Mouse (Mus musculus): ENCODE data around the gene Enox1. TPM values are rescaled to one million over a fixed set of nuclear protein-coding genes. Genes with fewer than 3 reads are reported as not detected.

Gene Enox1
- polyA plus RNA-seq, 1 experiment from 2014 or later, result 7.4 TPM

DNA sequence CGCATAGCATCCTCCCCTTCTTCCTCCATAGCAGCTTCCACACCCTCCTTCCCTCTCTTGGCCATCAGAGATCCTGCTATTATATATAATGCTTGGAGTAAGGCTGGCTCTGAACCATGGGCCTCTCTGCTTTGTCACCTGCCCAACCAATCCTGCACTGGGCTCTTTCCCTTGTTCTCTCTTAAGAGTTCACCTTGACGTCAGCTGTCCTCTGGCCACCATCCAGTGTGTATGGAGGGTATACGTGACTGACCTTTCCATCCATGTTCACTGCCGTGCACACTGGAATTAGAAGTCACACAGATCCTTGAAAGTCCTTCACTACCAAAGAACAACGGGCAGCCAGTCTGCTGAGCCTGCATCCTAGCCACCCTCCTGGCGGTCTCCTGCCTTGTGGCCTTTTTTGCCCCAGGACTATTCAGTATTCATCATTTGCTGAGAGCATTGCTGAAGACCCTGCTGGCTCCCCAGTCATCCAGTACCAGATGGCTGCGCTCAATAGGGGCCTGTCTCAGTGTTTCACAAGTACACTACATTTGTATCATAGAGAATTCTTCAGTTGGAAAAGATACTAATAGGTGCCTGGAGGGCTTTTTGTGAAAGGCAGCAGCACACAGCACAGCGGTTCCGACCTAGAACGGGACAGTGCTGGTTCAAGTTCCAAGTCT is 526.5 kb downstream of the Enox1 start:
- no peak overlapping the region for H3K4me2 ChIP-seq (replicated peaks; ENCODE audit: low read depth, low read length)
- no peak overlapping the region for H3K4me3 ChIP-seq (ENCODE audit: low read depth, low read length)
- no peak for ATAC-seq (ENCODE audit: insufficient number of reproducible peaks, insufficient read depth, low FRiP score, low read depth)
- no peaks in the 10 kb centered on the region for H3K4me1 ChIP-seq (ENCODE audit: control insufficient read depth, insufficient read depth, low read length)
- H3K27ac ChIP-seq (ENCODE audit: low read length), result no peak overlapping the region
- H3K27me3 ChIP-seq (ENCODE audit: control insufficient read depth, insufficient read depth, low read length), result no peaks in the 10 kb centered on the region
- H3K36me3 ChIP-seq (ENCODE audit: control insufficient read depth, insufficient read depth, low read length), result no peaks in the 10 kb centered on the region
- H3K9ac ChIP-seq (replicated peaks; ENCODE audit: low read depth, low read length), result no peak overlapping the region
- H3K9me3 ChIP-seq (ENCODE audit: control insufficient read depth, low read depth, low read length), result no peaks in the 10 kb centered on the region
- WGBS, result 91% methylated on average over 10 of the region's 10 CpGs

DNA sequence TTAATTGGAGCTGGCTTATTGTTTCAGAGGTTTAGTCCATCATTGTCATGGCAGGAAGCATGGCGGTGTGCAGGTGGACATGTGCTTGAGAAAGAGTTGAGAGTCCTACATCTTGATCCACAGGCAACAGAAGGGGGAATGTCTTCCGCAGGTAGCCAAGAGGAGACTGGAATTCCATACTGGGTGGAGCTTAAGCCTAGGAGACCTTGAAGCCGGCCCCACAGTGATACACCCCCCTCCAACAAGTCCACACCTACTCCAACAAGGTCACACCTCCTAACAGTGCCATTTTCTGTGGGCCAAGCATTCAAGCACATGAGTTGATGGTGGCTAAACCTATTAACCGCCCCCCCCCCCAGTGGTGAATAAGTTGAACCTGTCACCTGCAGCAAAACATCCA is 533.3 kb downstream of the Enox1 start:
- no peaks in the 10 kb centered on the region for H3K36me3 ChIP-seq (ENCODE audit: control insufficient read depth, insufficient read depth, low read length)
- no peak overlapping the region for H3K4me2 ChIP-seq (replicated peaks; ENCODE audit: low read depth, low read length)
- H3K9ac ChIP-seq (replicated peaks; ENCODE audit: low read depth, low read length), result no peak overlapping the region
- H3K4me1 ChIP-seq (ENCODE audit: control insufficient read depth, insufficient read depth, low read length), result no peaks in the 10 kb centered on the region
- no peaks in the 10 kb centered on the region for H3K9me3 ChIP-seq (ENCODE audit: control insufficient read depth, low read depth, low read length)
- WGBS, result 85% methylated on average over 4 of the region's 4 CpGs
- no peaks in the 10 kb centered on the region for H3K27me3 ChIP-seq (ENCODE audit: control insufficient read depth, insufficient read depth, low read length)
- ATAC-seq (ENCODE audit: insufficient number of reproducible peaks, insufficient read depth, low FRiP score, low read depth), result no peak
- no peak overlapping the region for H3K27ac ChIP-seq (ENCODE audit: low read length)
- H3K4me3 ChIP-seq (ENCODE audit: low read depth, low read length), result no peak overlapping the region

DNA sequence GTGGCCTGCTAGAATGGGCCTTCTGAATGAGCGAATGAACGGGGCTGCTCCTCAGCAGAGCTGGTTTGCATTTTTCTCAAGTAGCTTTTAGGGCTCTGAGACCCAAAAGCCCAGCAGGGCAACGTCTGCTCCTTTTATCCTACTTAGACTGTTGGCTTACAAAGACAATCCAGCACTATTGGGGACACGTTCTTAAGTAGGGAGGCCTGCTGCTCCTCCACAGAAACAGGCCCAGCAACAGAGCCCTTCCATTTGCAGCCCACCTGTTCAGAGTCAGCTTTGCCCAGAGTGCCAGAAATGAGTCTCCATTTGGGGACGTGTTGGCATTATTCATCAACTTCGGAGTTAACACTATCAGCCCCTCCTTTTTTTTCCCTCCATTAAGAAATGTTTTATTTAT is 548.4 kb downstream of the Enox1 start:
- WGBS, result 73% methylated on average over 6 of the region's 6 CpGs
- no peak overlapping the region for H3K27ac ChIP-seq (ENCODE audit: low read length)
- H3K4me3 ChIP-seq (ENCODE audit: low read depth, low read length), result no peak overlapping the region
- no peaks in the 10 kb centered on the region for H3K4me1 ChIP-seq (ENCODE audit: control insufficient read depth, insufficient read depth, low read length)
- H3K27me3 ChIP-seq (ENCODE audit: control insufficient read depth, insufficient read depth, low read length), result no peaks in the 10 kb centered on the region
- no peak overlapping the region for H3K4me2 ChIP-seq (replicated peaks; ENCODE audit: low read depth, low read length)
- H3K36me3 ChIP-seq (ENCODE audit: control insufficient read depth, insufficient read depth, low read length), result no peaks in the 10 kb centered on the region
- no peak overlapping the region for H3K9ac ChIP-seq (replicated peaks; ENCODE audit: low read depth, low read length)
- H3K9me3 ChIP-seq (ENCODE audit: control insufficient read depth, low read depth, low read length), result no peaks in the 10 kb centered on the region
- ATAC-seq (ENCODE audit: insufficient number of reproducible peaks, insufficient read depth, low FRiP score, low read depth), result no peak

DNA sequence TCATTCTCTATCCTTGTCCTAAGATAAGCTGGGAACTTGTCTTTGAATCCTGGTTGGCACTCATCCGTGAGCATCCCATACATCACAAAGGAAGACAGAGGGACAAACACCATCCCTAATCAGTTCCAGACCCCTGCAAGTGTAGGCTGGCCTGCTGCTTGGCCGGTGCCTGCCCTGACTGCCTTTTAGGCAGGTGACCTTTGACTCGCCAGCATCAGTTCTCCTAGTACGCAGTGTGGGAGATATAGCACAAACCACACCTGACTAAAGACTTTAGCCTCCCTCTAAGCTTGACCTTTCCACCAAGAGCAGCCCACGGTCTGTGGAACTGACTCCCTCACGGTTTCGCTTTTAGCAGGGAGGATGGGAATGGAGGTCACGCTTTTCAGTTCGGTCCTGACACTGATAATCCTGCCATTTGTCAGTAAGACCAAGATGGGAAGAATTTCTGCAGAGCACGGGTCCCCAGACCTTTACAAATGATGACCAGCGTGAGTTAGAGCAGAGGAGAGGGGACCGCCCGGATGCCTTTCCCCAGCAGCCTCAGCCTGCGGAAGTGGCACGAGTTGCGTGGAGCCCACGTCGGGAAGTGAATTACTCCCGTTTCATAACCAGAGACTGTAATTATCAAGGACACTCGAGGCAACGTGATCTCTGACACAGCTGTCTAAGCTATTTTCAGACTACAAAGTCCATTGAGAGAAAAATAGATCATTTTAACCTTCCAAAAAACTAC is 550.1 kb downstream of the Enox1 start:
- ATAC-seq (ENCODE audit: insufficient number of reproducible peaks, insufficient read depth, low FRiP score, low read depth), result no peak
- Histone ChIP-seq H3K27ac (ENCODE audit: low read length) (no peak overlapping the region), H3K36me3 (ENCODE audit: control insufficient read depth, insufficient read depth, low read length) (no peaks in the 10 kb centered on the region), H3K27me3 (ENCODE audit: control insufficient read depth, insufficient read depth, low read length) (no peaks in the 10 kb centered on the region), H3K4me2 (replicated peaks; ENCODE audit: low read depth, low read length) (no peak overlapping the region), H3K9me3 (ENCODE audit: control insufficient read depth, low read depth, low read length) (no peaks in the 10 kb centered on the region), H3K4me1 (ENCODE audit: control insufficient read depth, insufficient read depth, low read length) (no peaks in the 10 kb centered on the region), H3K4me3 (ENCODE audit: low read depth, low read length) (no peak overlapping the region), H3K9ac (replicated peaks; ENCODE audit: low read depth, low read length) (no peak overlapping the region)
- WGBS, result 53% methylated on average over 21 of the region's 21 CpGs

DNA sequence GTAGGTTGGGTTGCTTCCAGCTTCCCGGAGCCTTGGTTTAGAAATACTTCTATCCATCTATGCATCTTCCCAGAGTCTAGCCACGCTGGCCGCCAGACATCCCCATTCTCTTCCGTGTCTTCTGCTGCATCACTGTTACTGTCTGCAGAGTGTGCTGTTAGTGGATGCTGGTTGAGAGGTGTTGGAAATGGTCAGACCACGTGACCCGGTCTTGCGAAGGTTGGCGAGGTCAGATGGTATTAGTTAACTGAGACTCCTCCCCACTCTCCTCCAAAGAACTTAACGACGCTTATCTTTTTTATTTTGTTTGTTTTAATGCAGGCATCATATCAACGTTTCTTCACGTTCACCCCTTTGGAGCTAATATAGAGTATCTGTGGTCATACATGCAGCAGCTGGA is 550.7 kb downstream of the Enox1 start:
- no peak for ATAC-seq (ENCODE audit: insufficient number of reproducible peaks, insufficient read depth, low FRiP score, low read depth)
- H3K36me3 ChIP-seq (ENCODE audit: control insufficient read depth, insufficient read depth, low read length), result no peaks in the 10 kb centered on the region
- H3K4me3 ChIP-seq (ENCODE audit: low read depth, low read length), result no peak overlapping the region
- no peaks in the 10 kb centered on the region for H3K27me3 ChIP-seq (ENCODE audit: control insufficient read depth, insufficient read depth, low read length)
- H3K9ac ChIP-seq (replicated peaks; ENCODE audit: low read depth, low read length), result no peak overlapping the region
- no peak overlapping the region for H3K27ac ChIP-seq (ENCODE audit: low read length)
- H3K4me2 ChIP-seq (replicated peaks; ENCODE audit: low read depth, low read length), result no peak overlapping the region
- 78% methylated on average over 12 of the region's 12 CpGs for WGBS
- H3K4me1 ChIP-seq (ENCODE audit: control insufficient read depth, insufficient read depth, low read length), result no peaks in the 10 kb centered on the region
- no peaks in the 10 kb centered on the region for H3K9me3 ChIP-seq (ENCODE audit: control insufficient read depth, low read depth, low read length)

DNA sequence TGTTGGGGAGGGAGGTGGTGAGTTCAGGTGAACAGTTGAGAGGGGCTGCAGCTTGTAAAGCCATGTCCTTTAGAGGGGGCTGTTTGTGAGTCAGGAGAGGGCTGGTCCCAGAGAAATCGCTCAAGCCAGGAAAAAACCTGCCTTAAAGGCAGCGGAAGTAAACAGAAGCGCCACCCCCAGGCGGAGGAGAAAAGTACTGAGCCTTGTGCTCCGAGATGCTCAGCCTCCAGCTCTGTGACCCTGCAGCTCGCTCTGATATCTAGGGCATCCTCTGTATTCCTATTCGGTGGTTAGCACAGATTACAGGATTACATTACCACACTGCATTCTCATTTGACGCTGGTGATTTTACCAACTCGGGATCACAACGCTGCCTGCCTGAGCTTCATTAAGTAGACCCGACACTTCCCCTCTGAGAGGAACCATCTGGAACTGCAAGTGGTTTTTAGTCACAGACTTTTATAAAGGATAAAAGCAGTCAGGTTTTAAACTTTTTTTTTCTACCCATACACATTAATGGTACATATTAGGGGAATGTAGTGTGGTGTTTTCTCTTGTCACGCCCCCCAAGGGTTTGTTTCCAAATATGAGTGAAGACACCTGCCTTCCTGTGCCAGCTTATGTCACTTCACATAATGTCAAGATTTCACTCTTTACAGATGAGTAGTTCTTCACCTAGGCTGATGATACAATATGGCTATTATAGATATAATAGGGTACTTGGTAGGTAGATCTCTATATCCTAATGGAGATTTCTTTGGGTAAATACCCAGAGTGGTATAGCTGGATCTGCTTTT is 552.0 kb downstream of the Enox1 start:
- Histone ChIP-seq H3K27me3 (ENCODE audit: control insufficient read depth, insufficient read depth, low read length) (no peaks in the 10 kb centered on the region), H3K4me2 (replicated peaks; ENCODE audit: low read depth, low read length) (no peak overlapping the region), H3K9ac (replicated peaks; ENCODE audit: low read depth, low read length) (no peak overlapping the region), H3K4me1 (ENCODE audit: control insufficient read depth, insufficient read depth, low read length) (no peaks in the 10 kb centered on the region), H3K4me3 (ENCODE audit: low read depth, low read length) (no peak overlapping the region), H3K9me3 (ENCODE audit: control insufficient read depth, low read depth, low read length) (no peaks in the 10 kb centered on the region), H3K27ac (ENCODE audit: low read length) (no peak overlapping the region), H3K36me3 (ENCODE audit: control insufficient read depth, insufficient read depth, low read length) (no peaks in the 10 kb centered on the region)
- WGBS, result 39% methylated on average over 12 of the region's 12 CpGs
- ATAC-seq (ENCODE audit: insufficient number of reproducible peaks, insufficient read depth, low FRiP score, low read depth), result no peak

DNA sequence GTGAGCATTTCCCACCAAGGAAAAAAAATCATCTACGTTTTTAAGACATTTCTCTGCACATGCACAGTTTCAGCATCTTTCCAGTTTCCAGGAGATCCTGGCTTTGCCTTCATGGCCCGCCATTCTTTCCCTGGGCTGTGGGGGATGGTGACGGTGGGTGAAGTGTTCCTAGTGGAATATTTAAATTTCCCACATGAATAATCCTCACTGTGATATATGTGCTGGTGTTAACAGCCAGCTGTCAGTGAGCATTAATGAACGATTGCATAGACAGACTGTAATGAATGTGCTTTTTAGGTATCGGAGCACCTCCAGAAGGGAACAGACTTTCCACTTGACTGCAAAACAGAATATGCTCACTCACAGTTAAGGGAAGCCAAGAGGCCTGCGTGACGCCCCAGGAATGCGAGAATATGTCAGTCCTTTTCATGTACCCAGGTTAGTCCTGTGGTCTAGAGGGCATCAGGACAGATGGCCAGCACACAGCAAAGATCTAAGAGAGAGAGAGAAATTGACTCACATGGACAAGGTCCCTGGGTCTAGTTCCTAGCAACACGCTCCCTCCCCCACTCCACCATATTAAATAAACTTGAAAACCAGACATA is 558.5 kb downstream of the Enox1 start:
- Histone ChIP-seq H3K4me1 (ENCODE audit: control insufficient read depth, insufficient read depth, low read length) (no peaks in the 10 kb centered on the region), H3K36me3 (ENCODE audit: control insufficient read depth, insufficient read depth, low read length) (no peaks in the 10 kb centered on the region), H3K27ac (ENCODE audit: low read length) (no peak overlapping the region), H3K9ac (replicated peaks; ENCODE audit: low read depth, low read length) (no peak overlapping the region), H3K27me3 (ENCODE audit: control insufficient read depth, insufficient read depth, low read length) (no peaks in the 10 kb centered on the region), H3K9me3 (ENCODE audit: control insufficient read depth, low read depth, low read length) (no peaks in the 10 kb centered on the region; the same call in 1 of the 2 replicates), H3K4me2 (replicated peaks; ENCODE audit: low read depth, low read length) (no peak overlapping the region), H3K4me3 (ENCODE audit: low read depth, low read length) (no peak overlapping the region)
- WGBS, result 74% methylated on average over 9 of the region's 9 CpGs
- no peak for ATAC-seq (ENCODE audit: insufficient number of reproducible peaks, insufficient read depth, low FRiP score, low read depth)

DNA sequence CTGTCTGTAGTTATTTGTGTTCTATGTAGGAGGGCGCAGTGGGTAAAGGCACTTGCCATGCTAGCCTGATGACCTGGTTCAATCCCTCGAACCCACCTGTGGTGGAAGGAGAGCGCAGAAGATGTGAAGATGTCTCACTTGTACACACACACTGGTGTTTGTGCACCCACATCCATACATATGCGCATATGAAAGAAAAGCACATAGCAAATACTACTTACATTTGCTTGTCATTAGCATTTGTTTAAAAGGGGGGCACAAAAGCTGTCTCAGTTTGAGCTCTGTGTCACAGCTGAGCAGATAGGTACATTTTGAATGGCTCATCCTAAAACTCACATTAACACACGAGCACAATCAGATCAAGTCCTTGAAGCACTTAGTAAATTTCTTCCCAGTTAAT is 560.4 kb downstream of the Enox1 start:
- H3K9me3 ChIP-seq (ENCODE audit: control insufficient read depth, low read depth, low read length), result no peaks in the 10 kb centered on the region; the same call in 1 of the 2 replicates
- no peak for ATAC-seq (ENCODE audit: insufficient number of reproducible peaks, insufficient read depth, low FRiP score, low read depth)
- H3K27me3 ChIP-seq (ENCODE audit: control insufficient read depth, insufficient read depth, low read length), result no peaks in the 10 kb centered on the region
- no peak overlapping the region for H3K27ac ChIP-seq (ENCODE audit: low read length)
- WGBS, result 91% methylated on average over 5 of the region's 5 CpGs
- no peak overlapping the region for H3K9ac ChIP-seq (replicated peaks; ENCODE audit: low read depth, low read length)
- H3K4me3 ChIP-seq (ENCODE audit: low read depth, low read length), result no peak overlapping the region
- H3K4me2 ChIP-seq (replicated peaks; ENCODE audit: low read depth, low read length), result no peak overlapping the region
- H3K4me1 ChIP-seq (ENCODE audit: control insufficient read depth, insufficient read depth, low read length), result no peaks in the 10 kb centered on the region
- H3K36me3 ChIP-seq (ENCODE audit: control insufficient read depth, insufficient read depth, low read length), result no peaks in the 10 kb centered on the region

Data from stomach, embryonic 14.5 days (tissue).